Mouse (Mus musculus): Measurements from ENCODE around the gene Gm5127. TPM values are rescaled to one million over a fixed set of nuclear protein-coding genes. Genes with fewer than 3 reads are reported as not detected.

The Gm5127 gene
- not detected in 2 replicates for polyA plus RNA-seq (2016; fragmentation: Nextera tagmentation; extraction: Ambion mirVana)

GRCm38 (mm10) chrX:106582886-106583285, at the start of gene Gm5127:
Gene Gm5127 (plus strand): TSS chrX:106583186.
- Histone ChIP-seq H3K27ac (no peak within 1 kb of the TSS), H3K27me3 (replicated peaks) (no peaks in the 10 kb centered on the region), H3K4me2 (no peak within 1 kb of the TSS), H3K4me1 (no peaks in the 10 kb centered on the region), H3K9ac (no peak within 1 kb of the TSS), H3K4me3 (no peak within 1 kb of the TSS), H3K36me3 (no peaks in the 10 kb centered on the region), H3K9me3 (replicated peaks) (no peaks in the 10 kb centered on the region)
- WGBS (ENCODE audit: insufficient replicate concordance) = 42% methylated on average over 3 of the region's 3 CpGs
- ATAC-seq = no peak

GRCm38 (mm10) chrX:106536359-106536758, 46.6 kb upstream of the Gm5127 start:
- Histone ChIP-seq H3K4me2 (no peak overlapping the region), H3K9ac (no peak overlapping the region), H3K27ac (no peak overlapping the region)

DNA sequence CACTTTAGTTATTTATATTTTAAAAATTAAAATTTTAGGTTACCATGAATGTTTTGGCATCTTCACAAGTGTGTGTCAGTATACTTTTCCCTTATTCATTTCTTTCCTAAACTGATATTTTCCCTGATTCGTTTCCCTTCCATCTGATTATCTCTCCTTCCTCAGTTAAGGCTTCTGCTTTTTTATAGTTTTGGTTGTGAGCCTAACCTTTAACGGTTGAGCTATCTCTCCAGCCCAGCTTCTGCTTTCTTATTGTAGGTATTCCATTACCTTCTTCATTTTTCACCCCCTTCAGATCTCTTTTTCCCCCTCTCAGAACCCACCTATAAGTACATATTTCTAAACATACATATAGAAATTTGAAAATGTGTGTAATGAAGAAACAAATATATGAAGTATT, 27.5 kb upstream of the Gm5127 start:
- Histone ChIP-seq H3K9me3 (replicated peaks) (no peaks in the 10 kb centered on the region), H3K9ac (no peak overlapping the region), H3K36me3 (no peaks in the 10 kb centered on the region), H3K4me1 (no peaks in the 10 kb centered on the region), H3K27me3 (replicated peaks) (no peaks in the 10 kb centered on the region), H3K4me2 (no peak overlapping the region), H3K27ac (no peak overlapping the region), H3K4me3 (no peak overlapping the region)
- WGBS (ENCODE audit: insufficient replicate concordance) = 36% methylated on average over 2 of the region's 2 CpGs
- ATAC-seq = no peak

More at GRCm38 (mm10) chrX:106536359-106536758, 46.6 kb upstream of the Gm5127 start:
- H3K4me1 ChIP-seq = no peaks in the 10 kb centered on the region
- H3K27me3 ChIP-seq (replicated peaks) = no peaks in the 10 kb centered on the region
- no peaks in the 10 kb centered on the region for H3K36me3 ChIP-seq
- ATAC-seq = no peak
- no peak overlapping the region for H3K4me3 ChIP-seq
- no peaks in the 10 kb centered on the region for H3K9me3 ChIP-seq (replicated peaks)
- WGBS (ENCODE audit: insufficient replicate concordance) = 20% methylated on average over 3 of the region's 3 CpGs

- WGBS (ENCODE audit: insufficient replicate concordance) = 57% methylated on average over 3 of the region's 3 CpGs
- Histone ChIP-seq H3K4me2 (no peak overlapping the region), H3K27ac (no peak overlapping the region), H3K36me3 (no peaks in the 10 kb centered on the region), H3K4me3 (no peak overlapping the region), H3K9me3 (replicated peaks) (no peaks in the 10 kb centered on the region), H3K4me1 (no peaks in the 10 kb centered on the region), H3K9ac (no peak overlapping the region), H3K27me3 (replicated peaks) (no peaks in the 10 kb centered on the region)
- no peak for ATAC-seq
These were observed 4.0 kb upstream of the Gm5127 start for GRCm38 (mm10) chrX:106578966-106579365.

GRCm38 (mm10) chrX:106580410-106580809, 2.6 kb upstream of the Gm5127 start:
- no peak overlapping the region for H3K27ac ChIP-seq
- ATAC-seq = no peak
- H3K36me3 ChIP-seq = no peaks in the 10 kb centered on the region
- no peak overlapping the region for H3K9ac ChIP-seq
- H3K4me1 ChIP-seq = no peaks in the 10 kb centered on the region
- H3K4me2 ChIP-seq = no peak overlapping the region
- H3K4me3 ChIP-seq = no peak overlapping the region
- no peaks in the 10 kb centered on the region for H3K27me3 ChIP-seq (replicated peaks)
- no peaks in the 10 kb centered on the region for H3K9me3 ChIP-seq (replicated peaks)

DNA sequence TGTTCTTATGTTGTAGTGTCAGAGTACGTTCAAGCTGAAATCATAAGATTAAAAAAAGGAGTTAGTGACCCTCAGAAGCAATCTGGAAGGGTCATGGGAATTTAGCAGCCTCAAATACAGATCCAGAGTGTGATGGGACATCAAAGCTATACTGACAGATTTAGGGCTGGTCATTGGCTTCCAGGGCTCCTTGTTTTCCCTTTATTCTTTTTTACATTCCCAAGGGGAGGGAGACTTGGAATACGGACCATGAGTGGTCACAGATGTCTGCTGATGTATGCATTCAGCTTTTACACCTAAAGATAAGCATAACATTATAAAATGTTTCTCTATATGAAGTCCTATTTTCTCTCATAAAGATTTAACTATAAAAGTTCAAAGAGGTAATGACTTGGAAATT, 789 bp upstream of the Gm5127 start:
- no peak overlapping the region for H3K4me2 ChIP-seq
- H3K27me3 ChIP-seq (replicated peaks) = no peaks in the 10 kb centered on the region
- ATAC-seq = no peak
- no peak overlapping the region for H3K4me3 ChIP-seq
- 39% methylated on average over 2 of the region's 2 CpGs for WGBS (ENCODE audit: insufficient replicate concordance)
- H3K27ac ChIP-seq = no peak overlapping the region
- no peaks in the 10 kb centered on the region for H3K9me3 ChIP-seq (replicated peaks)
- no peak overlapping the region for H3K9ac ChIP-seq
- H3K36me3 ChIP-seq = no peaks in the 10 kb centered on the region
- no peaks in the 10 kb centered on the region for H3K4me1 ChIP-seq

GRCm38 (mm10) chrX:106593914-106594313, 10.9 kb downstream of the Gm5127 start:
- Histone ChIP-seq H3K9me3 (replicated peaks) (no peaks in the 10 kb centered on the region), H3K4me3 (no peak overlapping the region), H3K36me3 (no peaks in the 10 kb centered on the region), H3K27me3 (replicated peaks) (no peaks in the 10 kb centered on the region), H3K27ac (no peak overlapping the region), H3K4me1 (no peaks in the 10 kb centered on the region), H3K9ac (no peak overlapping the region), H3K4me2 (no peak overlapping the region)
- ATAC-seq = no peak

- Histone ChIP-seq H3K27me3 (replicated peaks) (no peaks in the 10 kb centered on the region), H3K27ac (no peak overlapping the region), H3K4me1 (no peaks in the 10 kb centered on the region), H3K9ac (no peak overlapping the region), H3K36me3 (no peaks in the 10 kb centered on the region), H3K4me2 (no peak overlapping the region), H3K4me3 (no peak overlapping the region), H3K9me3 (replicated peaks) (no peaks in the 10 kb centered on the region)
- 88% methylated on average over 1 of the region's 1 CpGs for WGBS (ENCODE audit: insufficient replicate concordance)
- no peak for ATAC-seq
These were observed 12.9 kb downstream of the Gm5127 start for GRCm38 (mm10) chrX:106595904-106596303.

DNA sequence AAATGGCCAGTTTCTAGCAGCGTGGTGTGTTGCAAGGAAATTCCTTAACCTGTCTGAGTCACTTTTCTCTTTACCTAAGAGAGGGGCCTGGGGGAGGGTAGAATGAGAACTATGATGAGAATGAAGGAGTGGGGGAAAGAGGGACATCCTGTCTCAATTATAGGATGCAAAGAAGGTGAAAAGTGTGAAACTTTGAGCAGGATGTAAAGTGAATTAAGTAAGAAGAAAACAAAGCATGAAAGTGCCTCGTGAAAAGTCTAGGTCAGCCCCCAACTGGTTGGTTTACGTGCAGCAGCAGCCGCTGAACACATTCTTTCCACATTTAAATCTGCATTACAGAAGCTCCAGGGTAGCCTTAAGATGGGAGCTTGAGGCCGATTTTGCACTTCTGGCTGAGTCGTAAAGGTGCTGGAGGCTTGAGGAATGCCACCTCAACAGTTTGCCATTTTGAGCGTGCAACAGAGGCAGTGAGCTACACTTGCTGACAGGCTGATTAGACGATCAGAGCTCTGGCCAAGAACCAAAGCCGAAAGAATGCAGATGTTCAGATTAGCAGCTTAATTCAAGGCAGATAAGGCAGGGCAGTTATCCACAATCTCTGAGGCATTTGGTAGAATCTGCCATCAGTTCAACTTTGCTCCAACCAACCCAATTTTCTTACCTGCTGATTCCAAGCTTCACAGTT, 19.7 kb downstream of the Gm5127 start:
- Histone ChIP-seq H3K27me3 (replicated peaks) (no peaks in the 10 kb centered on the region), H3K4me2 (peak overlapping the region; percentile 22; the same call in 1 of the 2 replicates), H3K9ac (no peak overlapping the region), H3K36me3 (no peaks in the 10 kb centered on the region), H3K9me3 (replicated peaks) (no peaks in the 10 kb centered on the region), H3K27ac (no peak overlapping the region), H3K4me1 (no peaks in the 10 kb centered on the region), H3K4me3 (no peak overlapping the region)
- 16% methylated on average over 9 of the region's 9 CpGs for whole genome bisulfite sequencing (ENCODE audit: insufficient replicate concordance)
- no peak for ATAC-seq

GRCm38 (mm10) chrX:106603386-106603785, 20.4 kb downstream of the Gm5127 start, which contains the start of gene Cysltr1:
Gene Cysltr1 (minus strand): TSS chrX:106603679.
- 12% methylated on average over 6 of the region's 6 CpGs for WGBS (ENCODE audit: insufficient replicate concordance)
- Histone ChIP-seq H3K27ac (no peak within 1 kb of the TSS), H3K9ac (no peak within 1 kb of the TSS), H3K36me3 (no peaks in the 10 kb centered on the region), H3K9me3 (replicated peaks) (no peaks in the 10 kb centered on the region), H3K4me3 (no peak within 1 kb of the TSS), H3K4me2 (peak within 1 kb of the TSS; percentile 22; the same call in 1 of the 2 replicates), H3K4me1 (no peaks in the 10 kb centered on the region), H3K27me3 (replicated peaks) (no peaks in the 10 kb centered on the region)
- ATAC-seq = no peak

DNA sequence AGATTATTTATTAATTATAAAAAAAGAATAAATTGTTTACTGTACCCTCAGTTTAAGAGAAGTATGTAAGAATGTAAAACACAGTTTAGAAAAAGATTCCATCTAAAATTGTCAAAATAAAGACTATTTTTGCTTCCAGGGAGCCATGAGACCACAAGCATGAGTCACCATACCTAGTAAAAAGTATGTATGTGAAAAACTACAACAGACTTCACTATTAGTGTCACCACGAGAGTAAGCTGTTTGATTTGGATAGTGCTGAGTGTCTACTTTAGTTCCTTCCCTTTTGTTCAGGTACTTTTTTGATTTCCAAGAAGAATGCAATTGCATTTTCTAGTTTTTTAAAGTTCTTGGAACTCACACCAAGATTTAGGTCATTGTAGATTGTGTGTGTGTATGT, 39.5 kb downstream of the Gm5127 start:
- Histone ChIP-seq H3K4me3 (no peak overlapping the region), H3K4me1 (no peaks in the 10 kb centered on the region), H3K9me3 (replicated peaks) (no peaks in the 10 kb centered on the region), H3K4me2 (no peak overlapping the region), H3K9ac (no peak overlapping the region), H3K36me3 (no peaks in the 10 kb centered on the region), H3K27ac (no peak overlapping the region), H3K27me3 (replicated peaks) (no peaks in the 10 kb centered on the region)
- 27% methylated on average over 1 of the region's 1 CpGs for WGBS (ENCODE audit: insufficient replicate concordance)
- no peak for ATAC-seq

GRCm38 (mm10) chrX:106623667-106624066, 40.7 kb downstream of the Gm5127 start:
- Histone ChIP-seq H3K9me3 (replicated peaks) (no peaks in the 10 kb centered on the region), H3K4me2 (no peak overlapping the region), H3K4me1 (no peaks in the 10 kb centered on the region), H3K36me3 (no peaks in the 10 kb centered on the region), H3K27ac (no peak overlapping the region), H3K9ac (no peak overlapping the region), H3K27me3 (replicated peaks) (no peaks in the 10 kb centered on the region), H3K4me3 (no peak overlapping the region)
- WGBS (ENCODE audit: insufficient replicate concordance) = 29% methylated on average over 3 of the region's 3 CpGs
- ATAC-seq = no peak

DNA sequence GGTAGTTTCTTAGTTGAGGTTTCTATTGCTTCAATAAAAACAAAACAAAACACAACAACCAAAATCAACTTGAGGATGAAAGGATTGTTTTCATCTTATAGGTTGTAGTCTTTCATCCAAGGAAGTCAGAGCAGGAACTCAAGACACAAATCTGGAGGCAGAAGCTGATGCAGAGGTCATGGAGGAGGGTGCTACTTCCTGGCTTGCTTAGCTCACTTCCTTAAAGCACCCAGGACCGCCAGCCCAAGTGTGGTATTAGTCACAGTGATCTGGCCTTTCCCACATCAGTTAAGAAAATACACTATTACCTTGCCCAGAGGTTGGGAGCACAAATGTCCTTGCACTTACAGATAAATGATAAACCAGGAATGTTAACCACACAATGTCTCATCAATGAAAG, 45.5 kb downstream of the Gm5127 start:
- Histone ChIP-seq H3K9ac (no peak overlapping the region), H3K36me3 (no peaks in the 10 kb centered on the region), H3K4me3 (no peak overlapping the region), H3K4me2 (no peak overlapping the region), H3K9me3 (replicated peaks) (no peaks in the 10 kb centered on the region), H3K27ac (no peak overlapping the region), H3K27me3 (replicated peaks) (no peaks in the 10 kb centered on the region), H3K4me1 (no peaks in the 10 kb centered on the region)
- 56% methylated on average over 1 of the region's 1 CpGs for WGBS (ENCODE audit: insufficient replicate concordance)
- ATAC-seq = no peak

All from liver, embryonic 12.5 days (tissue).